Mouse (Mus musculus): ENCODE data around the gene 4932438H23Rik.

The 4932438H23Rik gene

DNA sequence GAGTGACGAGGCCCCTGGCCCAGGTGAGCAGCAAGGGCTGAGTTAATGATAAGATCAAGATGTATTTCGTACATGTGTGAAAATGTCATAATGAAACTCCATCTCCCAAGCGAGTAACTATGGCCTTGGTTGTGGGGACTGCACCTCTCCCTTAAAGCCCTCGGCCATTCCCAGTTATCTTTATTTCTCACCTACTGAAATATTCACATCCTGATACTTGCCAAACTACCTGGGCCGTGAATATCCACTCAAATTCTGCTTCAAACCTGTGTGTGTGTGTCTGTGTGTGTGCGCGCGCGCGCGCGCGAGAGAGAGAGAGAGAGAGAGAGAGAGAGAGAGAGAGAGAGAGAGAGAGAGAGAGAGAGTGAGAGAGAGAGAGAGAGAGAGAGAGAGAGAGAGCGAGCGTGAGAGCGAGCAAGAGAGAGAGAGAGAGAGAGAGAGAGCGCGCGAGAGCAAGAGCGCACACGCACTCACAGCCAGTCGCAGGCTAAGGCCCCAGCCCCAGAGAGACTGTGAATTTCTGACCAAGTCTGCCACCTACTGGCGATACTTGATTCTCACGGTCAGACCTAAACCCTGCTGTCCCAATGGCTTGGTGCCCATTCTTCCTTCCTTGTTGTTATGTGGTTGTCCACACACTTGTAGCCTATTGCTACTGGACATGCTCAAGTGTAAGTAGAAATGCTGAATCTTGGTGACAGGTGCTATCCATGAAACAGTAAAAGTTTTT is 21.6 kb downstream of the 4932438H23Rik start:
- no peaks in the 10 kb centered on the region for H3K27me3 ChIP-seq (ENCODE audit: insufficient read depth, low read length)
- H3K9me3 ChIP-seq (ENCODE audit: low read length): peaks cover 4% of the 10 kb centered on the region
- no peaks in the 10 kb centered on the region for H3K36me3 ChIP-seq (ENCODE audit: insufficient read depth, low read length)
- H3K4me1 ChIP-seq (replicated peaks; ENCODE audit: low read depth, low read length): peaks cover 25% of the 10 kb centered on the region
- no peak for TF ChIP-seq NANOG (IDR thresholded peaks at IDR 0.05; ENCODE audit: borderline replicate concordance, low read length)
- TF ChIP-seq POU5F1 (IDR thresholded peaks at IDR 0.05; ENCODE audit: borderline replicate concordance, low read length): no peak
- peak; percentile 39 for TF ChIP-seq CTCF (conservative IDR thresholded peaks at IDR 0.05; ENCODE audit: low read length)
- H3K4me3 ChIP-seq (replicated peaks; ENCODE audit: low read length): no peak overlapping the region

DNA sequence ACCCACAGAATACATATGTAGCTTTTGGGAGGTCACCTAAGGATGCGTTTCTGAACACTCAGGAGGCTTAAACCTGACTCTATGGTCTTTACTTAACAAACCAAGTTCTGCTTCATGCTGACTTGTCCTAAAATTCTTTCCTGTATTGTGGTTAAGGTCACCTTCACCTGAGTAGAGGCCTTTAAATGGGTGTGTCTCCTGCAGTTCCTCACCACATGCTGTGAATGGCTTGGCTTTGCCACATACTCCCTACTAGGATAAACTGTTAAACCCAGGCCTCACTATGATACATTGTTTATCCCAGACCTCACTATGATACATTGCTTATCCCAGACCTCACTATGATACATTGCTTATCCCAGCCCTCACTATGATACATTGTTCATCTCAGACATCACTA is 22.7 kb downstream of the 4932438H23Rik start:
- TF ChIP-seq POU5F1 (IDR thresholded peaks at IDR 0.05; ENCODE audit: borderline replicate concordance, low read length): no peak
- Histone ChIP-seq H3K4me3 (replicated peaks; ENCODE audit: low read length) (no peak overlapping the region), H3K4me1 (replicated peaks; ENCODE audit: low read depth, low read length) (peaks cover 25% of the 10 kb centered on the region), H3K9me3 (ENCODE audit: low read length) (no peaks in the 10 kb centered on the region), H3K27me3 (ENCODE audit: insufficient read depth, low read length) (no peaks in the 10 kb centered on the region; the same call in 1 of the 2 replicates), H3K36me3 (ENCODE audit: insufficient read depth, low read length) (no peaks in the 10 kb centered on the region)

GRCm38 (mm10) chr16:91068969-91069368 is 26.0 kb downstream of the 4932438H23Rik start:
- Histone ChIP-seq H3K27me3 (ENCODE audit: insufficient read depth, low read length) (peaks cover 6% of the 10 kb centered on the region), H3K4me3 (replicated peaks; ENCODE audit: low read length) (no peak overlapping the region), H3K9me3 (ENCODE audit: low read length) (no peaks in the 10 kb centered on the region), H3K4me1 (replicated peaks; ENCODE audit: low read depth, low read length) (peaks cover 25% of the 10 kb centered on the region), H3K36me3 (ENCODE audit: insufficient read depth, low read length) (no peaks in the 10 kb centered on the region)
- no peak for TF ChIP-seq CTCF (conservative IDR thresholded peaks at IDR 0.05; ENCODE audit: low read length)
- no peak for TF ChIP-seq POU5F1 (IDR thresholded peaks at IDR 0.05; ENCODE audit: borderline replicate concordance, low read length)
- no peak for TF ChIP-seq NANOG (IDR thresholded peaks at IDR 0.05; ENCODE audit: borderline replicate concordance, low read length)

- H3K36me3 ChIP-seq (ENCODE audit: insufficient read depth, low read length): no peaks in the 10 kb centered on the region
- no peak for TF ChIP-seq CTCF (conservative IDR thresholded peaks at IDR 0.05; ENCODE audit: low read length)
- TF ChIP-seq NANOG (IDR thresholded peaks at IDR 0.05; ENCODE audit: borderline replicate concordance, low read length): no peak
- TF ChIP-seq POU5F1 (IDR thresholded peaks at IDR 0.05; ENCODE audit: borderline replicate concordance, low read length): no peak
- peaks cover 14% of the 10 kb centered on the region for H3K4me1 ChIP-seq (replicated peaks; ENCODE audit: low read depth, low read length)
- peaks cover 17% of the 10 kb centered on the region for H3K27me3 ChIP-seq (ENCODE audit: insufficient read depth, low read length)
- H3K4me3 ChIP-seq (replicated peaks; ENCODE audit: low read length): no peak overlapping the region
- H3K9me3 ChIP-seq (ENCODE audit: low read length): no peaks in the 10 kb centered on the region
Observed at GRCm38 (mm10) chr16:91067122-91067521, 27.8 kb downstream of the 4932438H23Rik start.

- no peaks in the 10 kb centered on the region for H3K4me1 ChIP-seq (replicated peaks; ENCODE audit: low read depth, low read length)
- H3K36me3 ChIP-seq (ENCODE audit: insufficient read depth, low read length): no peaks in the 10 kb centered on the region
- no peak for TF ChIP-seq CTCF (conservative IDR thresholded peaks at IDR 0.05; ENCODE audit: low read length)
- no peak for TF ChIP-seq POU5F1 (IDR thresholded peaks at IDR 0.05; ENCODE audit: borderline replicate concordance, low read length)
- TF ChIP-seq NANOG (IDR thresholded peaks at IDR 0.05; ENCODE audit: borderline replicate concordance, low read length): no peak
- peaks cover 24% of the 10 kb centered on the region for H3K27me3 ChIP-seq (ENCODE audit: insufficient read depth, low read length)
- H3K9me3 ChIP-seq (ENCODE audit: low read length): no peaks in the 10 kb centered on the region
- no peak overlapping the region for H3K4me3 ChIP-seq (replicated peaks; ENCODE audit: low read length)
Observed at GRCm38 (mm10) chr16:91064583-91065365, 30.1 kb downstream of the 4932438H23Rik start.

GRCm38 (mm10) chr16:91063786-91064185 is 31.1 kb downstream of the 4932438H23Rik start:
- Histone ChIP-seq H3K4me3 (replicated peaks; ENCODE audit: low read length) (no peak overlapping the region), H3K4me1 (replicated peaks; ENCODE audit: low read depth, low read length) (no peaks in the 10 kb centered on the region), H3K9me3 (ENCODE audit: low read length) (no peaks in the 10 kb centered on the region), H3K27me3 (ENCODE audit: insufficient read depth, low read length) (peaks cover 32% of the 10 kb centered on the region), H3K36me3 (ENCODE audit: insufficient read depth, low read length) (no peaks in the 10 kb centered on the region)
- TF ChIP-seq NANOG (IDR thresholded peaks at IDR 0.05; ENCODE audit: borderline replicate concordance, low read length) (no peak), POU5F1 (IDR thresholded peaks at IDR 0.05; ENCODE audit: borderline replicate concordance, low read length) (no peak), CTCF (conservative IDR thresholded peaks at IDR 0.05; ENCODE audit: low read length) (no peak)

- no peaks in the 10 kb centered on the region for H3K9me3 ChIP-seq (ENCODE audit: low read length)
- TF ChIP-seq NANOG (IDR thresholded peaks at IDR 0.05; ENCODE audit: borderline replicate concordance, low read length): no peak
Observed at GRCm38 (mm10) chr16:91061531-91062318, 33.2 kb downstream of the 4932438H23Rik start.

GRCm38 (mm10) chr16:91057741-91058140 is 37.2 kb downstream of the 4932438H23Rik start:
- Histone ChIP-seq H3K9me3 (ENCODE audit: low read length) (no peaks in the 10 kb centered on the region), H3K4me1 (replicated peaks; ENCODE audit: low read depth, low read length) (peaks cover 11% of the 10 kb centered on the region), H3K4me3 (replicated peaks; ENCODE audit: low read length) (no peak overlapping the region), H3K27me3 (ENCODE audit: insufficient read depth, low read length) (peaks cover 35% of the 10 kb centered on the region), H3K36me3 (ENCODE audit: insufficient read depth, low read length) (no peaks in the 10 kb centered on the region)
- TF ChIP-seq CTCF (conservative IDR thresholded peaks at IDR 0.05; ENCODE audit: low read length) (no peak), NANOG (IDR thresholded peaks at IDR 0.05; ENCODE audit: borderline replicate concordance, low read length) (no peak), POU5F1 (IDR thresholded peaks at IDR 0.05; ENCODE audit: borderline replicate concordance, low read length) (no peak)

More at GRCm38 (mm10) chr16:91061531-91062318, 33.2 kb downstream of the 4932438H23Rik start:
- H3K36me3 ChIP-seq (ENCODE audit: insufficient read depth, low read length): no peaks in the 10 kb centered on the region
- no peak overlapping the region for H3K4me3 ChIP-seq (replicated peaks; ENCODE audit: low read length)
- H3K4me1 ChIP-seq (replicated peaks; ENCODE audit: low read depth, low read length): peaks cover 2% of the 10 kb centered on the region; the same call in 1 of the 2 replicates
- peaks cover 41% of the 10 kb centered on the region for H3K27me3 ChIP-seq (ENCODE audit: insufficient read depth, low read length)

All from E14TG2a.4 (cell line).